Mouse (Mus musculus) E14TG2a.4 (cell line): ENCODE results near the gene Gm38392.

Source experiments
- CTCF ChIP-seq: conservative IDR thresholded peaks from 2 replicates; pipeline ENCODE4 v1.5.1; 2014; ENCODE audit warnings: low read length
- NANOG ChIP-seq: IDR thresholded peaks from 2 replicates; pipeline ENCODE4 v1.6.1; 2014; ENCODE audit warnings: borderline replicate concordance, low read length, mixed read lengths

DNA sequence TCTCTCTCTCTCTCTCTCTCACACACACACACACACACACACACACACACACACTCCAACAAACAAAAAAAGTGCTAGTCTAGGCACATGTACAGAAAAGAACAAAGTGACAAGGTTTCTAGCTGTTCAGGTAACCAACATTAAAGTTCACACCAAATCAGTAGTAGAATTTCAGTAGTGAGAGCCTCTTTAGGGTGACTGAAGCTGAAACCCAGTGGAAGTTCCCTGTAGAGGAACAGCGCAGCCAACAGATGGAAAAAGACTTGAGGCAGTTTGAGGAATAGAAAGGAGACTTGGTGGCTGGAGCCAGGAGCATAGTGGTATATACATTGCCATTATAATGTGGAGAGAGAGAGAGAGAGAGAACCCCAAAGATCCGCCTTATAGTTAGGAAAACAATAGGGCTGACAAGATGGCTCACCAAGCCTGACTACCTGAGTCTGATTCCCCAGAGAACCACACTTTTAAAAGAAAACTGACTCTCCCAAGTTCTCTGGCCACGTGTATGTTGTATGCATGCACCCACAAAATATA, 48.0 kb upstream of the Gm38392 start:
- TF ChIP-seq CTCF (no peak), NANOG (no peak)
